Mouse (Mus musculus) forebrain, embryonic 16.5 days (tissue): ENCODE data around the gene Ovca2. TPM values are rescaled to one million over a fixed set of nuclear protein-coding genes. Genes with fewer than 3 reads are reported as not detected.
A peak's percentile ranks its signal among the peaks of the same experiment; 100 is the strongest.

ENCODE experiments used
- ATAC-seq: fragments of 200-750 bp; cut with Nextera tagmentation; 2 replicates; pipeline ENCODE4 v1.8.0; 2017; ENCODE audit warnings: mild to moderate bottlenecking, moderate library complexity
- H3K27ac ChIP-seq: fragments of 300-500 bp; sonication (generic); 2 replicates; pipeline ENCODE4 v1.5.1; 2014; ENCODE audit warnings: low read length, control low read depth
- H3K27me3 ChIP-seq: fragments of 300-500 bp; sonication (generic); replicated peaks from 2 replicates; pipeline ENCODE4 v1.6.1; 2014; ENCODE audit warnings: low read length; ENCODE audit not compliant: control insufficient read depth, insufficient read depth
- H3K36me3 ChIP-seq: fragments of 300-500 bp; sonication (generic); 2 replicates; pipeline ENCODE4 v1.6.1; 2014; ENCODE audit not compliant: control insufficient read depth, insufficient read depth
- H3K4me1 ChIP-seq: fragments of 300-500 bp; sonication (generic); replicated peaks from 2 replicates; pipeline ENCODE4 v1.6.1; 2014; ENCODE audit warnings: low read length; ENCODE audit not compliant: control insufficient read depth, insufficient read depth
- H3K4me2 ChIP-seq: fragments of 300-500 bp; sonication (generic); 2 replicates; pipeline ENCODE4 v1.6.1; 2014; ENCODE audit warnings: mild to moderate bottlenecking, low read length, control low read depth
- H3K4me3 ChIP-seq: fragments of 300-500 bp; sonication (generic); replicated peaks from 2 replicates; pipeline ENCODE4 v1.5.1; 2014; ENCODE audit warnings: mild to moderate bottlenecking, low read length, control low read depth
- H3K9ac ChIP-seq: fragments of 300-500 bp; sonication (generic); replicated peaks from 2 replicates; pipeline ENCODE4 v1.6.1; 2014; ENCODE audit warnings: low read depth, low read length, control low read depth
- H3K9me3 ChIP-seq: fragments of 300-500 bp; sonication (generic); 2 replicates; pipeline ENCODE4 v1.6.1; 2016; ENCODE audit warnings: low read length; ENCODE audit not compliant: control insufficient read depth
- WGBS: fragments of 180-500 bp; shearing (Covaris S2); extraction: QIAGEN DNeasy Blood & Tissue Kit; methylation state at CpG from one replicate; pipeline ENCODE4 v1.1.7; 2014; 5-methylcytosine and 5-hydroxymethylcytosine counted together
- polyA plus RNA-seq: library from polyadenylated mRNA; unstranded; fragments of >200 nt; fragmentation: Nextera tagmentation; extraction: Ambion mirVana; gene quantifications from 2 replicates; pipeline ENCODE4 v1.2.1, GENCODE M21; 2015

Gene Ovca2
- polyA plus RNA-seq, result 18.0 and 20.8 TPM in 2 replicates

DNA sequence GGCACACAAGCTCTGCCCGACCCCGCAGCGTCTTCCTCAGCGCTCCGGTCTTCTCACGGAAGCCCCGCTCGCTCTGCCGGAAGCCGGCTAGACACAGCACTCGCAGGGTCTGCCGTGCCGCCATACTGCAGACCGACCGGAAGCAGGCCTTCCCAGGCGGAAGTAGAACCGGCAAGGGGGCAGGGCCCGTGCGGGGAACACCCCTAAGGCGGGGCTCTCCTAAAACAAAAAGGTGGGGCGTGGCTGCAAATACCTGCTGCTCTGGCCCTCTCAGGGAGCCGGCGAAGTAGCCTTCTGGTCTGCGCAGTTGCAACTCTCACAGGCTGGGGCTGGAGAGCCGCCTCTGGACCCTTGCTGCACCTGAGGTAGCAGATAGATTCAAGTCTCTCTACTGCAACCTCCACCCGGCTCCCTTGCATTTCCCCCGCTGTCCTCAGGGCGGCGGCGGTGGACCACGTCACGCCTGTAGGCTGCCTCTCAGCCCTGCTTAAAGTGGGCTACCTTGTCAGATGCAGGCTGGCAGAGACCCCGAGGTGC is at the start of gene Ovca2:
Ovca2 (minus strand) TSS at position 164 of the 537 bp plus-strand sequence.
- peaks cover 17% of the 10 kb centered on the region for H3K4me1 ChIP-seq
- H3K9ac ChIP-seq, result peak within 1 kb of the TSS; percentile 56
- peak within 1 kb of the TSS; percentile 89 for H3K27ac ChIP-seq
- WGBS, result 0% methylated on average over 33 of the region's 33 CpGs
- ATAC-seq, result peak; percentile 97
- H3K9me3 ChIP-seq, result no peaks in the 10 kb centered on the region
- H3K4me2 ChIP-seq, result peak within 1 kb of the TSS; percentile 80
- H3K36me3 ChIP-seq, result peaks cover 6% of the 10 kb centered on the region; the same call in 1 of the 2 replicates
- H3K4me3 ChIP-seq, result peak within 1 kb of the TSS; percentile 59
- H3K27me3 ChIP-seq, result no peaks in the 10 kb centered on the region

DNA sequence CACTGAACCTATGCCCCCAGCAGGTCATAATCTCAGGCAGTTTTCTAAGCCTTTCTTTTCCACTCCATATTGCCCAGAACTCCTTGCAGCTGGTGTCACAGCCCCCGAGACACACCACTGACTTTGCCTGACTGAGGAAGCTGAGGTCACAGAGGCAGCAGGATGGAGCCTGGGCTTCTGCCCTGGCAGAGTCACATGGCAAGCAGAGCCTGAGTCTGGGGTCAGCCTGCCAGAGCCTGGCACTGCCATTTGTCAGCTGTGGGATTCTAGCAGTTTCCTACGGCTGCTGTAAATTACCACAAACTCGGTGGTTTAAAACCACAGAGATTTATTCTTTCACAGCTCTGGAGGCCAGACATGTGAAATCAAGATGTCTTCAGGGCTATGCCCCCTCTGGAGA is 49.0 kb upstream of the Ovca2 start:
- no peak overlapping the region for H3K4me3 ChIP-seq
- H3K9me3 ChIP-seq, result no peaks in the 10 kb centered on the region
- H3K27me3 ChIP-seq, result no peaks in the 10 kb centered on the region
- H3K36me3 ChIP-seq, result no peaks in the 10 kb centered on the region
- no peak overlapping the region for H3K27ac ChIP-seq
- no peak overlapping the region for H3K9ac ChIP-seq
- no peak for ATAC-seq
- no peak overlapping the region for H3K4me2 ChIP-seq
- no peaks in the 10 kb centered on the region for H3K4me1 ChIP-seq
- WGBS, result 65% methylated on average over 3 of the region's 3 CpGs

DNA sequence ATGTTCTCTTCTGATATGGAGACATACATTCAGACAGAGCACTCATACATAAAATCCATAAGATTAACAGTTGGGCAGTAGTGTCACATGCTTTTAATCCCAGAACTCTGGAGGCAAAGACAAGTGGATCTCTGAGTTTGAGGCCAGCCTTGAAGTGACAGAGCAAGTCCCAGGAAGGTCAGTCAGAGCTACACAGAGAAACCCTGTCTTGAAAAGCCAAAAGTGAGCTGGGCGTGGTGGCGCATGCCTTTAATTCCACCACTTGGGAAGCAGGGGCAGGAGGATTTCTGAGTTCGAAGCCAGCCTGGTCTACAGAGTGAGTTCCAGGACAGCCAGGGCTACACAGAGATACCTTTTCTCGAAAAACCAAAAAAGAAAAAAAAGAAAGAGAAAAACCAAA is 46.2 kb upstream of the Ovca2 start:
- H3K4me3 ChIP-seq, result no peak overlapping the region
- no peak for ATAC-seq
- no peaks in the 10 kb centered on the region for H3K9me3 ChIP-seq
- no peak overlapping the region for H3K4me2 ChIP-seq
- no peak overlapping the region for H3K9ac ChIP-seq
- H3K4me1 ChIP-seq, result peaks cover 3% of the 10 kb centered on the region
- no peak overlapping the region for H3K27ac ChIP-seq
- 95% methylated on average over 4 of the region's 4 CpGs for WGBS
- no peaks in the 10 kb centered on the region for H3K27me3 ChIP-seq
- H3K36me3 ChIP-seq, result no peaks in the 10 kb centered on the region

DNA sequence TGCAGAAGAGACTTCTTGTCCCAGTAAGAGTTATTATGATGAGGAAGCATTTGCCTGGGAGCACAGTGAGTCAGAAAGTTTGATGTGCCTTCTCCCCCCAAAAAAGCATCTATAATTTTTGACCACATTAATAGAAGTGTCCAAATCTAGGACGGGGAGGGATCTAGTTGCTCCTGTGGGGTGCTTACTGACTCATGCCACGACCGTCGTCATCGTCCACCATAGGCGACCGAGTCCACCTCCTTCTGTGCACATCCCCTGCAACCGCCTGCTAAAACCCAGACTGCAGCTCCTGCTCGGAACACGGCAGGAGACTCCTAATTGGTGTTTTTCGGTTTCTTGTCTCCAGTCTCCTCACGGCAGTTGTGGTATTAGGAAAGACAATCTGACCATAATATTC is 45.4 kb upstream of the Ovca2 start:
- ATAC-seq, result no peak
- no peak overlapping the region for H3K9ac ChIP-seq
- WGBS, result 79% methylated on average over 12 of the region's 12 CpGs

DNA sequence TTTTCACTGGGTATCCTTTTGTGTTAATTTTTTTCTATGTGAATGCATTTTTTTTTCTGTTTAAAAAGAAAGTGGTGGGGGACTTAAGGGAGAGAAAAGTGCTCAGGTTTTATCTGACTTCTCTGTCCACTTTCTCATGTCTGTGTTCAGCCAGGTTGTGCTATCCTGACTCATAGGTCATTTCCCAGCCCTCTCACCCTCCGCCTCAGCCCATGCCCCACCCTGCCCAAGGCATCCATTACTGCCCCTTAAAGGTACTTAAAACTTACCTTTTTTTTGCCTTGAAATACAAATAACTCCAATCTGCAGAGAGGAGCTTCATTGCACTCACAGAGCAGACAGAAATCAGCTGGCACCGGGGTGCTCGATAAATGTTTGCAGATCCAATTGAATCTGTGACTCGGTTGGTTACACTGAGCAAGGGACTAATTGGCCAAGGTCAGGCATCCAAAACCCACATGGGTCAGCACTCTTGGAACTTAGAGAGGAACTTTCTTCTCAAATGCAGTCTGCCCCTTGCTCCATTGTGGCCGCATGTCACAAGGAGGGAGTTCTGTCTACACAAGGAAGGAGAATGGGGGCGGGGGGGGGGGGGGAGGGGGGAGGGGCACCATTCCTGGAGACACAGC is 42.0 kb upstream of the Ovca2 start:
- whole genome bisulfite sequencing, result 45% methylated on average over 5 of the region's 6 CpGs
- no peaks in the 10 kb centered on the region for H3K36me3 ChIP-seq
- H3K27ac ChIP-seq, result no peak overlapping the region
- H3K9ac ChIP-seq, result no peak overlapping the region
- peaks cover 6% of the 10 kb centered on the region for H3K4me1 ChIP-seq
- no peaks in the 10 kb centered on the region for H3K9me3 ChIP-seq
- H3K4me3 ChIP-seq, result no peak overlapping the region
- H3K27me3 ChIP-seq, result no peaks in the 10 kb centered on the region
- H3K4me2 ChIP-seq, result no peak overlapping the region
- no peak for ATAC-seq

More for the DNA sequence above, 45.4 kb upstream of the Ovca2 start:
- Histone ChIP-seq H3K9me3 (no peaks in the 10 kb centered on the region), H3K4me2 (no peak overlapping the region), H3K27me3 (no peaks in the 10 kb centered on the region), H3K4me3 (no peak overlapping the region), H3K4me1 (peaks cover 6% of the 10 kb centered on the region), H3K27ac (no peak overlapping the region), H3K36me3 (no peaks in the 10 kb centered on the region)

DNA sequence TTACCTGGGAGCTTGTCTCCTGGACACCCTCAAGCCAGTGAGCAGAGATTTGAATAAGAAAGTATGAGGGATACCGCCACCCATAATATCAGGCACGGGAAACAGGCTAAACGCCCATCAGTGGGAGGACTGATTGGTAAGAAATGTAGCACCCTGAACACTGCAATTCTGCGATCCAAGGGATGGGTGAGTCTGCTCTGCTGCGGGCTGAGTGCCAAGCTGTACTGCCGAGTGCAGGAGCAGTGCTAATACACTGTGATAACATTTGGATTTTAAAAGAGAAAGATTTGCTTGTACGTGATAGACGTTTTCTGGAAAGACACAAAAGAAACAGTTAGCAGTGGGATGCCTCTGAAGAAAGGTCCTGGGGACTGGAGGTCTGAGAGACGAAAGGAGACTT is 41.5 kb upstream of the Ovca2 start:
- H3K4me2 ChIP-seq, result no peak overlapping the region
- H3K4me1 ChIP-seq, result peaks cover 8% of the 10 kb centered on the region
- H3K27ac ChIP-seq, result no peak overlapping the region
- no peak overlapping the region for H3K4me3 ChIP-seq
- 17% methylated on average over 9 of the region's 9 CpGs for WGBS
- H3K27me3 ChIP-seq, result no peaks in the 10 kb centered on the region
- ATAC-seq, result peak; percentile 54; the same call in 1 of the 2 replicates
- H3K9ac ChIP-seq, result no peak overlapping the region
- no peaks in the 10 kb centered on the region for H3K9me3 ChIP-seq
- no peaks in the 10 kb centered on the region for H3K36me3 ChIP-seq

DNA sequence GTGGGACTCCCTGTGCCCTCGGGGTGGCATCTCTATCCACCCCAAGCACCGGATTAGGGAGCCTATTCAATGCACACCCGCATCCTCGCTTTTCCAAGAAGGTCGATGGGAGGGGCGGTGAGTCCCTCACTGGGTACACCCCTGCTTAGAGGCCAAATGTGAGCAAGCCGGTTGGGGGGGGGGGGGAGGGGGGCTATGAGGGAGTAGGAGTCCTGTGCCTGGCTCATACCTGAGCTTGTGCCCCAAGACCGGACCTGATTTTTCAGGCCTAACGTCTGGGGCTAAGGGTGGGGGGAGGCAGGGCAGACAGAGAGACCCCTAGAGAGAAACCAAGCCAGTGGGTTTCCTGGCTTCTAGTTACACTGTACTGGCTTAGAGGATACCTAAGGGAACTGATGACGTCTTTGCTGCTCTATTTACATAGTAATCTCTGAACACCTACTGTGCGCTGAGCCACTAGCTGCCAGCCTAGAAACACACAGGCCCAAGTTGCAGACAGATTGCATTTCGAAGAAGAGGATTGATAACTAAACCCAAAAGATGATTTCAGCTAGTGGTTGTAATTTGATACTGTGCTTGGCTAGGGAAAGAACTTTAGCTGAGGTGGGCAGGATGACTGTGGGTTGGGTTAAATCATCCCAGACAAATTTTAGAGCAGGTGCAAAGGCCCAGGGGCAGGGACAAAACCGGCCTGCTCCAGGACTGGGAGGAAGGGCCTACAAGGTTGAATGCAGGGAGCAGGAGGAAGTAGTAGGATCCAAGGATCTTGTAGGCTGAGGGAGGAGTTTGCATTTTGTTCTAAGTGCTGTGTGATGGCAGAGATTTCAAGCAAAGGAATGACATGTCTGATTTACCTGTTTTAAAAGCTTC is 35.7 kb upstream of the Ovca2 start:
- WGBS, result 18% methylated on average over 13 of the region's 13 CpGs

DNA sequence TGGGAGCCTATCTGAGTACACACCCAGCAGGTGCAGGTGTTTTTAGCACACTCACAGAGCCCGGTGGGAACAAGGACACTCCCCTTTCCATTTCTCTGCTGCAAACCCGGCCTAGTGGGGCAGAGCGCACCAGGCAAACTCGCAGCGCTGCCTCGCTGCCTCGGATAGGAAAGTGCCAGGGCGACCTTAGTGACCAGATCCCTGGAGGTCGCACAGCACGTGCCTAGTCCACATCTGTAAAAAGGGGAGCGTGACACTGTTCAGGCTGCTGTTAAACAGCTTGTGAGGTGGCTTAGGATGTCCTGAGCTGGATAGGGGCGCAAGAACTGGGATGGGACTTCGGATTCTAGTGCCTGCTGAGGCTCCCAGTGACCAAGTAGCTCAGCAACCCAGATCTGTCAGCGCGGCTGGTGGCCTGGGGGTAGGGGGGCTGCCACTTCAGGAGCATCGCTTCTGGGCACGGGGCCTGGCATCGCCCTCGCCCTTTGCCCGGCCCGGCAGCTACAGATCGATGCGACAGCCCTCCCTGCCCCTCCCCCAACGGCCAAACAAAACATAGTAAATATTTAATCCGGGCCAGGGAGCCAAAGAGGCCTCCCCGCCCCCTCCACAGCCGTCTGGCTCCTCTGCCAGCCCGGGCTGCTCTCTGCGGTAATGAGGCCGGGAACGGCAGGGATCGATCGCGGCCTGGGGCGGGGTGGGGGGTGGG is 34.9 kb upstream of the Ovca2 start:
- H3K27ac ChIP-seq, result no peak overlapping the region
- no peaks in the 10 kb centered on the region for H3K36me3 ChIP-seq
- H3K4me2 ChIP-seq, result peak overlapping the region; percentile 55
- H3K4me1 ChIP-seq, result peaks cover 24% of the 10 kb centered on the region
- WGBS, result 3% methylated on average over 35 of the region's 35 CpGs
- H3K9me3 ChIP-seq, result no peaks in the 10 kb centered on the region
- peak overlapping the region; percentile 30 for H3K4me3 ChIP-seq
- ATAC-seq, result peak; percentile 64
- H3K27me3 ChIP-seq, result no peaks in the 10 kb centered on the region
- H3K9ac ChIP-seq, result peak overlapping the region; percentile 55

More for the DNA sequence above, 35.7 kb upstream of the Ovca2 start:
- ATAC-seq, result no peak; the same call in 1 of the 2 replicates
- H3K4me1 ChIP-seq, result peaks cover 24% of the 10 kb centered on the region
- H3K9ac ChIP-seq, result peak overlapping the region; percentile 55
- no peak overlapping the region for H3K27ac ChIP-seq
- no peaks in the 10 kb centered on the region for H3K36me3 ChIP-seq
- H3K9me3 ChIP-seq, result no peaks in the 10 kb centered on the region
- H3K4me2 ChIP-seq, result peak overlapping the region; percentile 55
- H3K4me3 ChIP-seq, result peak overlapping the region; percentile 30
- H3K27me3 ChIP-seq, result no peaks in the 10 kb centered on the region

DNA sequence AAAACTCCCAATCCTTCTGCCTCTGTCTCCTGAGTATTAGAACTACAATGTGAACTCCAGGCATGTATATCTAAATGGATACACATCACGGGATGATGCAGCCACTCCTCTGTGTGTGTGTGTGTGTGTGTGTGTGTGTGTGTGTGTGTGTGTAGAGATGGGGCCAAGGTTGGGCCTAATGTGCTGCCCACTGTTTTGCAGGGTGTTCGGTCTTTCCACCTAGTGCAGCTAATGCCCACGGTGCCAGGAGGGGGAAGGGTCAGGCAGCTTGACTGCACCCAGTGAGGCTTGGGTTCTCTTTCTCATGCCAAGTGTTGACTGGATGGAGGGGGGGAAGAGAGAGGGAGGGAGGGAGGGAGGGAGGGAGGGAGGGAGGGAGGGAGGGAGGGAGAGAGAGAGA is 34.2 kb upstream of the Ovca2 start:
- Histone ChIP-seq H3K27ac (no peak overlapping the region), H3K4me1 (peaks cover 24% of the 10 kb centered on the region), H3K4me2 (no peak overlapping the region), H3K9ac (no peak overlapping the region), H3K9me3 (no peaks in the 10 kb centered on the region), H3K4me3 (no peak overlapping the region), H3K27me3 (no peaks in the 10 kb centered on the region), H3K36me3 (no peaks in the 10 kb centered on the region)
- no peak for ATAC-seq
- 92% methylated on average over 2 of the region's 3 CpGs for WGBS
